Mouse (Mus musculus) MEL (cell line): ENCODE measurements around the gene Slc2a13. TPM values are rescaled to one million over a fixed set of nuclear protein-coding genes. Genes with fewer than 3 reads are reported as not detected.

ENCODE experiments used
- DNase-seq: peaks from one replicate; pipeline ENCODE4 v3.0.0; 2011; ENCODE audit warnings: low read depth, low spot score
- H3K27ac ChIP-seq: 2 replicates; pipeline ENCODE4 v1.5.1; 2012; ENCODE audit warnings: low read depth, mild to moderate bottlenecking, control low read depth, low read length, moderate library complexity; ENCODE audit not compliant: control insufficient read depth
- H3K27me3 ChIP-seq, 2 experiments: fragments of 150-350 bp in 1 of 2; sonication (generic) in 1 of 2; 2 replicates each; pipeline ENCODE4 v1.6.1; 2012; ENCODE audit warnings: low read length in 2 of 2, mild to moderate bottlenecking in 2 of 2, improper control_type of control experiment in 1 of 2, moderate library complexity in 1 of 2; ENCODE audit not compliant: insufficient read depth in 2 of 2, control insufficient read depth in 1 of 2
- H3K36me3 ChIP-seq, 2 experiments: 2 replicates each; pipeline ENCODE4 v1.6.1; 2012 to 2014; ENCODE audit warnings: low read length in 2 of 2, improper control_type of control experiment in 1 of 2, inconsistent platforms in 1 of 2, mild to moderate bottlenecking in 1 of 2; ENCODE audit not compliant: insufficient read depth in 2 of 2, control insufficient read depth in 1 of 2
- H3K4me1 ChIP-seq, 2 experiments: fragments of 150-350 bp in 1 of 2; sonication (generic) in 1 of 2; 2 replicates each; pipeline ENCODE4 v1.6.1; 2012; ENCODE audit warnings: low read length in 2 of 2, improper control_type of control experiment in 1 of 2, mild to moderate bottlenecking in 1 of 2; ENCODE audit not compliant: insufficient read depth in 2 of 2, control insufficient read depth in 1 of 2
- H3K4me3 ChIP-seq, 2 experiments: fragments of 150-350 bp in 1 of 2; sonication (generic) in 1 of 2; 2 replicates each; pipeline ENCODE4 v1.5.1; 2012; ENCODE audit warnings: low read depth in 2 of 2, low read length in 2 of 2, mild to moderate bottlenecking in 2 of 2, moderate library complexity in 2 of 2, control low read depth in 1 of 2, improper control_type of control experiment in 1 of 2; ENCODE audit not compliant: control insufficient read depth in 1 of 2, insufficient read depth in 1 of 2
- H3K79me2 ChIP-seq: 2 replicates; pipeline ENCODE4 v1.6.1; 2012; ENCODE audit warnings: mild to moderate bottlenecking, low read length, moderate library complexity; ENCODE audit not compliant: control insufficient read depth, poor library complexity, insufficient read depth
- H3K9ac ChIP-seq: 2 replicates; pipeline ENCODE4 v1.6.1; 2012; ENCODE audit warnings: low read depth, mild to moderate bottlenecking, control low read depth, low read length, moderate library complexity; ENCODE audit not compliant: control insufficient read depth, poor library complexity, severe bottlenecking
- H3K9me3 ChIP-seq: fragments of 150-350 bp; sonication (generic); replicated peaks from 2 replicates; pipeline ENCODE4 v1.6.1; 2012; ENCODE audit warnings: mild to moderate bottlenecking, low read length, improper control_type of control experiment, moderate library complexity; ENCODE audit not compliant: insufficient read depth
- CHD1 ChIP-seq: IDR thresholded peaks from 2 replicates; pipeline ENCODE4 v1.6.1; 2012; ENCODE audit warnings: low read depth, mild to moderate bottlenecking, inconsistent platforms, low read length, improper control_type of control experiment
- CHD2 ChIP-seq: IDR thresholded peaks from 2 replicates; pipeline ENCODE4 v1.6.1; 2011; ENCODE audit warnings: low read length, improper control_type of control experiment
- E2F4 ChIP-seq: IDR thresholded peaks from 2 replicates; pipeline ENCODE4 v1.6.1; 2011; ENCODE audit warnings: low read depth, low read length, improper control_type of control experiment, borderline replicate concordance
- ELF1 ChIP-seq: IDR thresholded peaks from 2 replicates; pipeline ENCODE4 v1.6.1; 2014; ENCODE audit warnings: low read depth, mild to moderate bottlenecking, inconsistent platforms, low read length, improper control_type of control experiment, moderate library complexity
- JUND ChIP-seq: IDR thresholded peaks from 2 replicates; pipeline ENCODE4 v1.6.1; 2011; ENCODE audit warnings: low read depth, mild to moderate bottlenecking, improper control_type of control experiment, low read length
- KAT2A ChIP-seq: conservative IDR thresholded peaks from 2 replicates; pipeline ENCODE4 v1.6.1; 2012; ENCODE audit warnings: low read depth, low read length, improper control_type of control experiment, inconsistent platforms
- MAFK ChIP-seq: IDR thresholded peaks from 2 replicates; pipeline ENCODE4 v1.6.1; 2011; ENCODE audit warnings: low read depth, mild to moderate bottlenecking, low read length, improper control_type of control experiment, borderline replicate concordance
- MEF2A ChIP-seq: IDR thresholded peaks from 2 replicates; pipeline ENCODE4 v1.6.1; 2014; ENCODE audit warnings: low read depth, mild to moderate bottlenecking, inconsistent platforms, low read length, improper control_type of control experiment; ENCODE audit not compliant: poor library complexity, insufficient replicate concordance, severe bottlenecking; ENCODE audit errors: extremely low read depth
- MYB ChIP-seq: IDR thresholded peaks from 2 replicates; pipeline ENCODE4 v1.6.1; 2011; ENCODE audit warnings: mild to moderate bottlenecking, low read depth, low read length, improper control_type of control experiment
- MYC ChIP-seq: IDR thresholded peaks from 2 replicates; pipeline ENCODE4 v1.6.1; 2011; ENCODE audit warnings: low read depth, mild to moderate bottlenecking, low read length, improper control_type of control experiment, moderate library complexity
- NRF1 ChIP-seq: IDR thresholded peaks from 2 replicates; pipeline ENCODE4 v1.6.1; 2014; ENCODE audit warnings: low read depth, mild to moderate bottlenecking, inconsistent platforms, low read length, improper control_type of control experiment, moderate library complexity; ENCODE audit not compliant: poor library complexity, insufficient read depth, severe bottlenecking
- POLR2A ChIP-seq, 2 experiments: IDR thresholded peaks; 2 replicates each; pipeline ENCODE4 v1.6.1; 2011 to 2012; ENCODE audit warnings: low read length in 2 of 2, mild to moderate bottlenecking in 2 of 2, control low read depth in 1 of 2, improper control_type of control experiment in 1 of 2, low read depth in 1 of 2, moderate library complexity in 1 of 2; ENCODE audit not compliant: control insufficient read depth in 1 of 2, insufficient read depth in 1 of 2, poor library complexity in 1 of 2
- POLR2AphosphoS2 ChIP-seq: IDR thresholded peaks from 2 replicates; pipeline ENCODE4 v1.6.1; 2011; ENCODE audit warnings: low read length, improper control_type of control experiment
- POLR2AphosphoS5 ChIP-seq: IDR thresholded peaks from 2 replicates; pipeline ENCODE4 v1.6.1; 2012; ENCODE audit warnings: low read depth, borderline replicate concordance, mild to moderate bottlenecking, inconsistent platforms, low read length, moderate library complexity, mixed read lengths
- SMC3 ChIP-seq: IDR thresholded peaks from 2 replicates; pipeline ENCODE4 v1.6.1; 2011; ENCODE audit warnings: low read depth, low read length, improper control_type of control experiment
- TBP ChIP-seq: IDR thresholded peaks from 2 replicates; pipeline ENCODE4 v1.8.0; 2011; ENCODE audit warnings: low read depth, low read length, improper control_type of control experiment
- TCF12 ChIP-seq: IDR thresholded peaks from 2 replicates; pipeline ENCODE4 v1.6.1; 2014; ENCODE audit warnings: low read depth, mild to moderate bottlenecking, inconsistent platforms, low read length, improper control_type of control experiment, moderate library complexity
- polyA plus RNA-seq, 2 experiments: library from polyadenylated mRNA; stranded (reverse) in 1 of 2; unstranded in 1 of 2; fragments of >175 nt in 1 of 2; fragments of >200 nt in 1 of 2; gene quantifications; 2 replicates each; pipeline versions ENCODE4 v1.2.1 to v1.2.4; 2012; ENCODE audit warnings: low replicate concordance in 2 of 2, low read depth in 1 of 2; ENCODE audit not compliant: insufficient read length in 2 of 2, insufficient read depth in 1 of 2, missing spikeins in 1 of 2
- total RNA-seq: library from RNA; depleted of rRNA; stranded (reverse); fragments of 300-350 nt; gene quantifications from 2 replicates; pipeline ENCODE4 v1.2.3, GENCODE M21; 2012

Gene Slc2a13
- total and polyA plus RNA-seq, 3 experiments, result not detected

DNA sequence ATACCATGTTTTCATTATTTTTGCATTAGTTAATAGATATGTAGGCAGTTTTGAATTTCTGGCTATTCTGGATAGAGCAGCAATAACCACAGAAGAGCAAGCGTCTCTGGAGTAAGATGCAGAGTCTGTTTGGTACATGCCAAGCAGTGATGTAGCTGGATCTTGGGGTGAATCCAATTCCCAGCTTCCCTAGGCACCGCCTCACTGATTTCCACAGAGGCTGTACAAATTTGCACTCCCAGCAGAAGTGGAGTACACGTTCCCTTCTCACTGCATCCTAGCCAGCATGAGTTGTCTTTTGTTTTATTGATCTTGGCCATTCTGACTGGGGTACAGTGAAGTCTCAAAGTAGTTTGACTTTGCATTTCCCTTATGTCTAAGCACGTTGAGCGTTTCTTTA is 291.5 kb downstream of the Slc2a13 start:
- no peaks in the 10 kb centered on the region for H3K79me2 ChIP-seq
- no peaks in the 10 kb centered on the region for H3K36me3 ChIP-seq
- no peak for TF ChIP-seq SMC3
- TF ChIP-seq, all 39 proteins: peak for 0
- Histone ChIP-seq H3K27me3 (no peaks in the 10 kb centered on the region), H3K4me3 (no peak overlapping the region), H3K27ac (no peak overlapping the region), H3K9ac (no peak overlapping the region), H3K9me3 (no peaks in the 10 kb centered on the region), H3K4me1 (no peaks in the 10 kb centered on the region)
- DNase-seq, result no peak

DNA sequence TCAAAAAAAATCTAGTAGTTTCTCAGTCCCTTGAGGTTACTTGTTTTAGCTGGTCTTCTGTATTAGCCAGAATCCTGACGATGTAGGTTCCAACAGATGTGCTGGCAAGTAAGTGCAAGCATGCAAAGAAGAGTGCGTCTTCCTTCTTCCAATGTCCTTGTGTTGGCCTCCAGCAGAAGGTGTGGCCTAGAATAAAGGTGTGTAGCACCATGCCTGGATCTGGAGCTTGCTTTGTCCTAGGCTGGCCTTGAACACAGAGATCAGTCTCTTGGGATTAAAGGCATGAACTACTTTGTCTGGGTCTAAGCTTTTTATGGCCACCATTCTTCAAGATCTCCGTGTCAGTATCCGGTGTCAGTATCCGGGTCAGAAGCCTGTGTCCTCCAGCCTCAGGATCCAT is 293.5 kb downstream of the Slc2a13 start:
- H3K4me3 ChIP-seq, result no peak overlapping the region

GRCm38 (mm10) chr15:91275961-91276360 is 297.1 kb downstream of the Slc2a13 start:
- Histone ChIP-seq H3K4me1 (no peaks in the 10 kb centered on the region), H3K27ac (no peak overlapping the region), H3K79me2 (no peaks in the 10 kb centered on the region), H3K9me3 (no peaks in the 10 kb centered on the region), H3K4me3 (no peak overlapping the region), H3K9ac (no peak overlapping the region), H3K27me3 (no peaks in the 10 kb centered on the region), H3K36me3 (no peaks in the 10 kb centered on the region)
- TF ChIP-seq ELF1 (no peak), POLR2AphosphoS2 (no peak), NRF1 (no peak), POLR2AphosphoS5 (no peak), KAT2A (no peak), TCF12 (no peak), JUND (no peak), TBP (no peak), CHD2 (no peak), MYC (no peak), MYB (no peak), POLR2A (IDR thresholded peaks at IDR 0.05; ENCODE audit: control insufficient read depth in 1 of 2, insufficient read depth in 1 of 2, low read depth in 1 of 2, low read length in 2 of 2, poor library complexity in 1 of 2) (no peak), MEF2A (no peak), MAFK (no peak), CHD1 (no peak)
- no peak for DNase-seq

More for the DNA sequence above, 293.5 kb downstream of the Slc2a13 start:
- H3K36me3 ChIP-seq, result no peaks in the 10 kb centered on the region
- DNase-seq, result no peak
- no peaks in the 10 kb centered on the region for H3K4me1 ChIP-seq
- no peaks in the 10 kb centered on the region for H3K79me2 ChIP-seq
- no peaks in the 10 kb centered on the region for H3K27me3 ChIP-seq
- H3K27ac ChIP-seq, result no peak overlapping the region
- TF ChIP-seq E2F4, result no peak
- H3K9me3 ChIP-seq, result no peaks in the 10 kb centered on the region
- no peak overlapping the region for H3K9ac ChIP-seq
